8 mouse cellular contexts compared by ENCODE assay signal in genomic region chr13:100854174-100854573, GRCm38 (mm10). TPM values are rescaled to one million over a fixed set of nuclear protein-coding genes. Genes with fewer than 3 reads are reported as not detected.
DNase-seq lines count a peak whose midpoint lies in the region; ATAC-seq and TF ChIP-seq lines count a peak whose summit lies in the region.

No protein-coding gene starts in this region.

- intact Hi-C loops in heart, adult 2 months (cut with DNase I), result loop anchor here (5.0 kb wide), 1 partner anchor 362 kb away; the partner anchor contains the start of gene Gtf2h2

- no peak for TF ChIP-seq EP300 in heart, adult 2 months (IDR thresholded peaks at IDR 0.05; ENCODE audit: insufficient read depth, low read depth, low read length)

- TF ChIP-seq CTCF in heart, adult 2 months (IDR thresholded peaks at IDR 0.05), result peak; percentile 81

- H3K27ac ChIP-seq in heart, adult 2 months, result no peak overlapping the region
- no peak overlapping the region for H3K27ac ChIP-seq in limb, embryonic 14.5 days (replicated peaks; ENCODE audit: low read depth, low read length)

- ATAC-seq in common myeloid progenitor, adult 5-6 weeks (replicated peaks; ENCODE audit: low read depth, poor library complexity, severe bottlenecking), result peak; percentile 84
- ATAC-seq in limb, embryonic 14.5 days (ENCODE audit: low FRiP score, low read depth), result no peak

- H3K4me3 ChIP-seq in heart, adult 2 months, result no peak overlapping the region
- no peak overlapping the region for H3K4me3 ChIP-seq in limb, embryonic 14.5 days (replicated peaks; ENCODE audit: low read length)

- TF ChIP-seq POLR2A in heart, adult 2 months (IDR thresholded peaks at IDR 0.05; ENCODE audit: insufficient read depth, low read depth, low read length), result no peak
- TF ChIP-seq POLR2A in limb, embryonic 14.5 days (IDR thresholded peaks at IDR 0.05; ENCODE audit: borderline replicate concordance, extremely low read depth, insufficient read depth, insufficient read length), result no peak

- no peaks in the 10 kb centered on the region for H3K79me2 ChIP-seq in heart, adult 2 months (replicated peaks; ENCODE audit: control insufficient read depth, insufficient read depth, low read length)

- H3K9ac ChIP-seq in heart, adult 2 months (ENCODE audit: low read depth, low read length), result no peak overlapping the region
- H3K9ac ChIP-seq in limb, embryonic 14.5 days (ENCODE audit: low read depth, low read length, severe bottlenecking), result no peak overlapping the region

- H3K36me3 ChIP-seq in heart, adult 2 months (ENCODE audit: control insufficient read depth, insufficient read depth, low read length), result no peaks in the 10 kb centered on the region
- no peaks in the 10 kb centered on the region for H3K36me3 ChIP-seq in limb, embryonic 14.5 days (ENCODE audit: control insufficient read depth, insufficient read depth, low read length)

- H3K9me3 ChIP-seq in limb, embryonic 14.5 days (ENCODE audit: control insufficient read depth, low read length), result no peaks in the 10 kb centered on the region

- no peak for DNase-seq in heart, adult 2 months
- DNase-seq in heart, adult 9 months (ENCODE audit: low spot score in 2 of 2), result no peak
- peak; percentile 46 for DNase-seq in urinary bladder, postnatal 14 days (ENCODE audit: low spot score)
- DNase-seq in urinary bladder, postnatal 36 days (ENCODE audit: low spot score in 2 of 2), result no peak
- peak; percentile 71 for DNase-seq in limb, embryonic 14.5 days (ENCODE audit: low spot score)
- DNase-seq in thymus, postnatal 14 days, result peak; percentile 50
- no peak for DNase-seq in heart, adult 8-10 months (ENCODE audit: low spot score)

- no peak overlapping the region for H3K4me2 ChIP-seq in limb, embryonic 14.5 days (replicated peaks; ENCODE audit: low read depth, low read length, severe bottlenecking)

- no peaks in the 10 kb centered on the region for H3K27me3 ChIP-seq in heart, adult 2 months (ENCODE audit: control insufficient read depth, insufficient read depth, low read length)
- H3K27me3 ChIP-seq in limb, embryonic 14.5 days (ENCODE audit: control insufficient read depth, insufficient read depth, low read length), result no peaks in the 10 kb centered on the region

- WGBS in heart, adult 2 months, result 43% methylated on average over 4 of the region's 4 CpGs
- WGBS in limb, embryonic 14.5 days, result 58% methylated on average over 4 of the region's 4 CpGs

- no peaks in the 10 kb centered on the region for H3K4me1 ChIP-seq in heart, adult 2 months (ENCODE audit: control insufficient read depth, insufficient read depth, low read length)
- H3K4me1 ChIP-seq in limb, embryonic 14.5 days (ENCODE audit: control insufficient read depth, insufficient read depth, low read length), result no peaks in the 10 kb centered on the region

RNA-seq across cellular contexts. Expression of gene Slc30a5, which starts 20.9 kb away (rescaled TPM):
- 10 to 100 TPM; 21.0 to 21.2 TPM for total RNA-seq in heart, adult 2 months (2021)
- 13.4 and 25.0 TPM in 2 replicates for polyA plus RNA-seq in heart, adult 2 months (2012; rRNA removed)
- 72.3 and 119 TPM in 2 replicates for total RNA-seq in common myeloid progenitor, adult 5-6 weeks (2017)
- 69.0 and 69.2 TPM in 2 replicates for polyA plus RNA-seq in limb, embryonic 14.5 days (2012; rRNA removed)
- 70.9 and 73.5 TPM in 2 replicates for polyA plus RNA-seq in limb, embryonic 14.5 days (2014; fragmentation: Nextera tagmentation; extraction: Ambion mirVana)
- total RNA-seq in heart, adult 8-10 months (2022), result 10 to 100 TPM; 16.2 to 20.6 (median 19.2) TPM

Comparison
In these comparisons a context has a peak if more than half of its experiments do, and no peak if none do; other contexts are left out.
1. DNase-seq: peak in urinary bladder, postnatal 14 days (single experiment), limb, embryonic 14.5 days (single experiment) and thymus, postnatal 14 days (single experiment); none in heart, adult 2 months (0 of 2), heart, adult 9 months (0 of 2), urinary bladder, postnatal 36 days (0 of 2) and heart, adult 8-10 months (single experiment).